Mouse (Mus musculus): ENCODE data around the gene Olfr986.

DNA sequence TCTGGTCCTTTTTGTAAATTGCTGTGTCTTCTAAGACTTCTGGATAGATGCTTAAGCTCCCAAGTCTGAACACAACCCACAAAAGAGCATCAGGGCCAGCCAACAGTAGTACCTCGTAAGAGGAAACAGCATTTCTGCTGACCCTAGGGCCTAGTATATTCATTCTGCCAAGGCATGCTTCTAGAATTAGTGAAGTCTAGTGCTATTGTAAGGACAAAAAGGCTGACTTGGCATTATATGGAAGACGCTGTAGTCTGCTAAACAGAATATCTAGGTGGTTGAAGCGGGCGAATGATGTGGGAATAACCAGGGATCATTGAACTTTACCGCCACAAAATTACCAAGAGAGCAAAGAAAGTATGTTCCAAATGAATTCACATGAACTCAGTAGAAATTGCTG, 33.3 kb downstream of the Olfr986 start:
- TF ChIP-seq CTCF (conservative IDR thresholded peaks at IDR 0.05; ENCODE audit: low read length) (no peak), POU5F1 (IDR thresholded peaks at IDR 0.05; ENCODE audit: borderline replicate concordance, low read length) (no peak)

All from E14TG2a.4 (cell line).